Mouse (Mus musculus) heart, postnatal 0 days (tissue): ENCODE results near the gene Snx32.

Source experiments
- CTCF ChIP-seq: IDR thresholded peaks from 2 replicates; pipeline ENCODE4 v1.5.1; 2016; ENCODE audit warnings: antibody characterized with exemption, control low read depth, low read depth
- EP300 ChIP-seq: IDR thresholded peaks from 2 replicates; pipeline ENCODE4 v1.6.1; 2016; ENCODE audit warnings: antibody characterized with exemption, low read depth

- TF ChIP-seq CTCF: no peak
- TF ChIP-seq EP300: no peak
These were observed 33.0 kb upstream of the Snx32 start for GRCm38 (mm10) chr19:5543362-5543761.
